Mouse (Mus musculus) left cerebral cortex, postnatal 25 days (tissue): Measurements from ENCODE around the gene Itch. TPM values are rescaled to one million over a fixed set of nuclear protein-coding genes. Genes with fewer than 3 reads are reported as not detected.
"Not testable (repeated sequence)": the region's sequence is repeated elsewhere in the genome, so short reads cannot be mapped to it uniquely, and the experiment has no call there.

Experiments
- DNase-seq, 2 experiments: peaks; one replicate each; pipeline ENCODE4 v3.0.0; 2022; ENCODE audit warnings: low spot score in 2 of 2, mixed read lengths in 1 of 2
- intact Hi-C: fragments of 180-260 bp; cut with DNase I; formaldehyde crosslinking; loops from one replicate; pipeline ENCODE4 v1.15.1; 2025
- total RNA-seq, 2 experiments: library from RNA; stranded (reverse); gene quantifications; 2 replicates each; pipeline ENCODE4 v1.2.3; 2021

The Itch gene
- total RNA-seq, 2 experiments from 2014 or later: 52.0 to 52.1 TPM

- intact Hi-C loops: no loop called here
- no peak for DNase-seq
Observed at GRCm38 (mm10) chr2:155140986-155141385, 7.7 kb downstream of the Itch start.

DNA sequence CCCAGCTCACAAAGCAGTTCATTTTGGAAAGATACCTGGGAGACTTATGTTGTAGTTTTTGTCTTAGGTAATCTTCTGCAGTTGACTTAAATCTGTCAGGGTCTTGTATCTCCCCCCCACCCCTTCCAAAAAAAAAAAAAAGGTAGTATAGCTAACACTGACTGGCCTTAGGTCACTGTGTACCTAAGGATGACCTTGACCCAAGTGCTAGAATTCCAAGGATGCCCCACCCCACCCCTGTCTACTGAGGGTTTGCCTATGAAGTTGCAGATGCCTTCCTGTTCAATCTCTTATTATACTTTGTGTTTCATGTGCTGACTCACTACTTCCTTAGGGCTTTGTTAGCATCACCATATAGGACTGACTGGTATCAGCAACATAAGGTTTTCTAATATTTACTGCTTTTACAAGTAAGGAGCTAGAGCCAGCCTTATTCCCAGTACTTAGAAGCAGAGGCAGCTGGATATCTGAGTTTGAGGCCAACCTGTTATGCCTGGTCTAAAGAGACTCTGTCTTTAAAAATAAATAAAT lies 8.8 kb downstream of the Itch start:
- intact Hi-C loops: no loop called here

DNA sequence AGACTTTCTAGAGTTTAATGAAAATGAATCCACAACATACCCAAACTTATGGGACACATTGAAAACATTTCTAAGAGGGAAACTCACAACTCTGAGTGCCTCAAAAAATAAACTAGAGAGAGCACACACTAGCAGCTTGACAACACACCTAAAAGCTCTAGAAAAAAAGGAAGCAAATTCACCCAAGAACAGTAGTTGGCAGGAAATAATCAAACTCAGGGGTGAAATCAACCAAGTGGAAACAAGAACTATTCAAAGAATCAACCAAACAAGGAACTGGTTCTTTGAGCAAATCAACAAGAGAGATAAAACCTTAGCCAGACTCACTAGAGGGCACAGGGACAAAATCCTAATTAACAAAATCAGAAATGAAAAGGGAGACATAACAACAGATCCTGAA lies 16.0 kb downstream of the Itch start:
- DNase-seq, intact Hi-C loops: not testable (repeated sequence)

More for the DNA sequence above, 8.8 kb downstream of the Itch start:
- no peak for DNase-seq

DNA sequence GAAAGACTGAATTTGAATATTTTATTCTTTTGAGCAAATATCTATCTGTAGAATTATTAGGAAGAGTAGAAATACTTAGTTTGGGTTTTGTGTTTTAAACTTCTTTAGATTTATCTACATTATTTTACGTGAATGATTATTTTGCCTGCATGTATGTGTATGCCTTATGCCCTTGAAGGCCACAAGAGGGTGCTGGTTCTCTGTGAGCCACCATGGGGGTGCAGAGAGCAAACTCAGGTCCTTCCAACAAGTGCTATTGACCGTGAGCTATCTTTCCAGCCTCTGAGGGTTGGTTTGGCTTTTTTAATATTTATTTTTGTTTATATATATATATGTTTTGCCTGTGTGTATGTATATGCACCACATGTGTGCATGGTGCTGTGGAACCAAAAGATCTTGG lies 74.1 kb downstream of the Itch start:
- DNase-seq: peak in 1 of 2 experiments; percentile 18
- intact Hi-C loops: no loop called here

DNA sequence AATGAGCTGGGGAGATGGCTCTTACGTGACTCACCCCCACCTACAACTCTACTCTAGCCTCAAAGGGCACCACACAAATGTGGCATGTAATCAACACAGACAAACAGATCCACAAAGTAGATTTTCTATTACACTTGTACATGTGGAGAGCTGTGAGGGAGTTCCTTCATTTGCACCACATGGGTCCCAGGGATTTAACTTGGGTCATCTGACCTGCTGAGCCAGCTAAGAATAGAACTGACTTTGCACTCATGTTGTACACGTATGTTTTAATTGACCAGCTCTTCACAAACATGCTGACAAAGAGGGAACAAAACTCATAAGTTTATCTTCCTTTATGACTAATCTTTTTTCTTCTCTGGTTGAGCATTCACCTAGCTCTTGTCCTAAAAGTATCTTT lies 89.8 kb downstream of the Itch start:
- intact Hi-C loops: no loop called here
- DNase-seq: no peak

DNA sequence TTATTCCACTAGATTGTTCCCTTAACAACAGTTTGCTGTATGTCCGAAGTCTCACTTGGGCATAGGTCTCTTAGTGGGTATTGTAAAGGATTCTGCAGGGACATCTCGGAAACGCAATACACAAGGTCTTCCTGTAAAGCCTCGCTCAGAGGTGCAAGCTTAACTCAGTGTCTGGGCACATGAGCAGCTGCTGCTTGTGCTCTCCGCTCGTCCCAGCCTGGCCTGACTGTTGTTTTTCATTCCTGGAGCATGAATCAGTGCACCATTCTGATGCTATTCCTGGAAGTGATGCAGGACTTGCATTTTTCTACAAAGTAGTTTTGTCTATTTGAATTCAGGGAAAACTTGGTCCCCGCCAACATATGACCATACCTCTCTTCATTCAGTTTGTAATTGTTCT lies 91.4 kb downstream of the Itch start:
- intact Hi-C loops: no loop called here
- peak in 1 of 2 experiments; percentile 58 for DNase-seq

DNA sequence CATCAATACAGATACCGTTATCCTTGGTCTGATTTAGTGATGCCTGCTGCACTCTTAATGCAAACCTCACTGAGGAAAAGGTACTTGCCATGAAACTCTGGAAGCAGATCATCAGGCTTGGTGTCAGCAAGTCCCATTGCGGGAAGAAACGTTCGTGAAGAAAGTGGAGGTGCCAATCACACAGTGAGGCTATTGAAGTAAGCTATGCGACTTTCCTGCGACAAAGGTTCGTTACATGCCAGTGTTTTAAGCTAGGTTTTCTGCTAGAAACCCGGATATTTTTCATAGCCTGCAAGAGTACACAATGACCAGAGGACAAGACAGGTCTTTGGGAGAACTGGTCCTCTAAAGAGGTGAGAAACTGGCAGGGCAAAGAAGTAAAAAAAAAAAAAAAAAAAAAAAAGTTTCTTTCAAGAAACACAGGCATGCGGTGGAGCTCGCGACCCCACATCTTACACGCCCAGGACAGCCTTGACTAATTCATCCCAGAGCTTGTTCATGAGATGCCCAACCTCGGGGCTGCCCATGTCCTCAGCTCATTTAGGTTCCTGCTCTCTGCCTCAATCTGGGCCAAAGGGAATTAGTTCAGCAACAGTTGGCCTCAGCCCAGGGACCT lies 102.5 kb downstream of the Itch start:
- peak in 1 of 2 experiments; percentile 7 for DNase-seq
- intact Hi-C loops: loop anchor here (5.0 kb wide), 1 partner anchor 146 kb away; the partner anchor contains the start of gene Trp53inp2

DNA sequence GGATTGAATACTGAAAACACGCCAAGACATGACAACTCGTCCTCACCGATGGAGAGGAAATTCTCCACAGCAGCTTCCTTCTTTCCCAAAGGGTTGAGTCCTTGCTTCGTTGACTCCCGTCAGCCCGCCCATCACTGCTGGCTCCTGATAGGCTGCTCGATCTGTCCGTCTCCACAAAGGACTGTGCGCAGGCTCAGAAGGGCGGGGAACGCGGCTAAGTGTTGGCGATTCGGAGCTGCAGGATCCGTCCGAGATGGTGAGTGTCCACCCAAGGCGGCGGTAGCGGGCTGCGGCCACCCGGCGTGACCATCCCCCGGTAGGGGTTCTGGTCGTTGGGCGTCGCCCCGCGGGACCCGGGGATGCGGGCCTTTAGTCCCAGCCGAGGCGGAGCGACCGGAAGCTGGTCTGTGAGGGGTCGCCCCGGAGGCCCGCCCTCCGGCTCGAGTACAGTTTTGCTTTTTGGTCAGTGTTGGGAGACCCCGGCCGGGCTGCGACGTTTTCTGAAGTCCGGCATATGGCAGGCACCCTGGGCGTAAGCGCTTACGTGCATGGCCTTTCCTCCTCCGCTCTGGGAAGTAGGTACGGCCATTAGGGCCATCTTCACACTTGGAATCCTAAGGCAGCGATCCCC lies 103.2 kb downstream of the Itch start, which contains the start of gene Dynlrb1:
TSS of gene Dynlrb1 (plus strand) at position 172 of the 631 bp plus-strand sequence.
- intact Hi-C loops: loop anchor here (5.0 kb wide), 1 partner anchor 146 kb away; the partner anchor contains the start of gene Trp53inp2
- DNase-seq: peak; percentile 99 to 100

DNA sequence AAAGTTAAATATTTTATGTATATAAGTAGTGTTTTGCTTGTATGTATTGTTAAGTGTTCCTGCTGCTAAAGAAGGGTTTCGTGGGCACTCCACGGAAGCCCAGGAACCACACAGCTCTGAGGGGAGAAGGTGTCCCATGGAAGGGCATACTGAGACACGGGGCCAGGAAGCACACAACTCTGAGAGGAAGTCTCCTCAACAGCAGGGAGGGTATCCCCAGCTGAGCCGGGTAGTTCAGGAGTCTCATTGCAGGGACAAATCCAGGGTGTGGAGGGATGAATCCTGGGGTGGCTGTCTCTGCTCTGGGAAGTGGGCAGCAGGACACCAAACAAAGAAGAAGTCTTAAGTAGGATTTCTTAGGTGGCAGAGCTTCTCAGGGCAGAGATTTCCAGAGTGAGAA lies 104.0 kb downstream of the Itch start:
- intact Hi-C loops: loop anchor here (5.0 kb wide), 1 partner anchor 145 kb away; the partner anchor contains the start of gene Trp53inp2
- DNase-seq: no peak

GRCm38 (mm10) chr2:155240915-155241314 lies 107.6 kb downstream of the Itch start:
- intact Hi-C loops: loop anchor here (10.0 kb wide), 1 partner anchor 276 kb away; no protein-coding TSS in a partner anchor
- DNase-seq: no peak

GRCm38 (mm10) chr2:155242296-155242855 lies 109.1 kb downstream of the Itch start:
- no peak for DNase-seq
- intact Hi-C loops: loop anchor here (10.0 kb wide), 1 partner anchor 278 kb away; no protein-coding TSS in a partner anchor

GRCm38 (mm10) chr2:155246231-155246630 lies 112.9 kb downstream of the Itch start:
- no peak for DNase-seq
- intact Hi-C loops: loop anchor here (10.0 kb wide), 1 partner anchor 281 kb away; no protein-coding TSS in a partner anchor

GRCm38 (mm10) chr2:155248206-155248605 lies 114.9 kb downstream of the Itch start:
- DNase-seq: no peak
- intact Hi-C loops: loop anchor here (10.0 kb wide), 1 partner anchor 283 kb away; no protein-coding TSS in a partner anchor

DNA sequence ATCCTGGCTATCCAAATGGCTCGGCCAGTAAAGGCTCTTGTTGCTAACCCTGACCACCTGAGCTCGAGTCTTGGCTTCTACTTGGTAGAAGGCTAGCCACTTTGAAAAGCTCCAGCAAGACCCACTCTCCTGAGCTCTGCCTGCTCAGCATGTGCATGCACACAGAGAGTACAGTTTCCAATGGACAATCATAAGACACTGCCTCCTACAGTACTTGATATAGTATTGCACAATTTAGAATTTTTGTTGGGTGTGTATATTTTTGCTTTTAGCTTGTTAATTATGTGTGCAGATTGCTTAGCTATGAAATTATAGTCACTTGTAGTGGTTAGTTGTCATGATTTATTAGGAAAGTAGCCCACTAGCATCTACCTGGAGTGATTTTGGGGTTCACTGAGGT lies 115.4 kb downstream of the Itch start:
- intact Hi-C loops: loop anchor here (10.0 kb wide), 1 partner anchor 284 kb away; no protein-coding TSS in a partner anchor
- no peak for DNase-seq

- intact Hi-C loops: loop anchor here (10.0 kb wide), 1 partner anchor 285 kb away; no protein-coding TSS in a partner anchor
- DNase-seq: no peak
Observed at GRCm38 (mm10) chr2:155249588-155249987, 116.3 kb downstream of the Itch start.

- intact Hi-C loops: no loop called here
- DNase-seq: no peak
Observed at GRCm38 (mm10) chr2:155265526-155265925, 132.2 kb downstream of the Itch start.

DNA sequence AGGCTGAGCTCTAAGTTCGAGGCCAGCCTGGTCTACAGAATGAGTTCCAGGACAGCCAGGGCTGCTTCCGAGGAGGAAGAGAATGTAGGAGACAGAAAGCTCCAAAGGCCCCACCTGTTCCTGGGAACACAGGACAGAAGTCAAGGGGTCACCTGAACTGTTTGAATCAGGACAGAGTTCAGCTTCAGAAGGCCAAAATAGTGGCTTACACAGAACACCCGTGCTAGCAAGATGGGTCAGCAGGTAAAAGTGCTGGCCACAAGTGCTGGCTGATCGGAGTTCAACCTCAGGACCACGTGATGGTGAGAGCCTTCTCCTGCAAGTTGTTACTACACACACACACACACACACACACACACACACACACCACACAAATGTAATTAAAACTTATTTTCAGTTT lies 133.6 kb downstream of the Itch start:
- intact Hi-C loops: no loop called here
- DNase-seq: no peak

GRCm38 (mm10) chr2:155271957-155272356 lies 138.6 kb downstream of the Itch start:
- intact Hi-C loops: loop anchor here (2.0 kb wide), 1 partner anchor 33 kb away; no protein-coding TSS in a partner anchor
- no peak for DNase-seq

- intact Hi-C loops: loop anchor here (2.0 kb wide), 1 partner anchor 34 kb away; no protein-coding TSS in a partner anchor
- no peak for DNase-seq
Observed at GRCm38 (mm10) chr2:155272396-155273170, 139.3 kb downstream of the Itch start.
